Mouse (Mus musculus) forebrain, embryonic 14.5 days (tissue): Measurements from ENCODE around the gene Fgfr2. TPM values are rescaled to one million over a fixed set of nuclear protein-coding genes. Genes with fewer than 3 reads are reported as not detected.
A peak's percentile ranks its signal among the peaks of the same experiment; 100 is the strongest.

ENCODE experiments used
- ATAC-seq: fragments of 200-750 bp; cut with Nextera tagmentation; 2 replicates; pipeline ENCODE4 v1.8.0; 2017; ENCODE audit warnings: mild to moderate bottlenecking, moderate library complexity
- DNase-seq: peaks from one replicate; pipeline ENCODE4 v3.0.0-alpha.2; 2015; ENCODE audit warnings: low spot score
- H3K27ac ChIP-seq: fragments of 300-500 bp; sonication (generic); 2 replicates; pipeline ENCODE4 v1.5.1; 2014; ENCODE audit warnings: low read depth, mild to moderate bottlenecking, control low read depth, low read length, moderate library complexity
- H3K27me3 ChIP-seq: fragments of 300-500 bp; sonication (generic); replicated peaks from 2 replicates; pipeline ENCODE4 v1.6.1; 2014; ENCODE audit warnings: low read length, control low read depth, mixed read lengths; ENCODE audit not compliant: control insufficient read depth, insufficient read depth
- H3K36me3 ChIP-seq: fragments of 300-500 bp; sonication (generic); 2 replicates; pipeline ENCODE4 v1.6.1; 2014; ENCODE audit warnings: low read length, control low read depth; ENCODE audit not compliant: control insufficient read depth, insufficient read depth
- H3K4me1 ChIP-seq: fragments of 300-500 bp; sonication (generic); 2 replicates; pipeline ENCODE4 v1.6.1; 2014; ENCODE audit warnings: antibody characterized with exemption, low read length, control low read depth; ENCODE audit not compliant: control insufficient read depth, insufficient read depth
- H3K4me2 ChIP-seq: fragments of 300-500 bp; sonication (generic); 2 replicates; pipeline ENCODE4 v1.6.1; 2014; ENCODE audit warnings: mild to moderate bottlenecking, control low read depth, low read length
- H3K4me3 ChIP-seq: fragments of 300-500 bp; sonication (generic); 2 replicates; pipeline ENCODE4 v1.5.1; 2014; ENCODE audit warnings: low read depth, low read length, control low read depth
- H3K9ac ChIP-seq: fragments of 300-500 bp; sonication (generic); 2 replicates; pipeline ENCODE4 v1.6.1; 2014; ENCODE audit warnings: mild to moderate bottlenecking, low read length, control low read depth, moderate library complexity
- H3K9me3 ChIP-seq: fragments of 300-500 bp; sonication (generic); replicated peaks from 2 replicates; pipeline ENCODE4 v1.6.1; 2016; ENCODE audit warnings: low read length, control low read depth, mixed read lengths; ENCODE audit not compliant: control insufficient read depth
- WGBS: fragments of 180-500 bp; shearing (Covaris S2); extraction: QIAGEN DNeasy Blood & Tissue Kit; methylation state at CpG from one replicate; pipeline ENCODE4 v1.1.7; 2014; 5-methylcytosine and 5-hydroxymethylcytosine counted together
- polyA plus RNA-seq: library from polyadenylated mRNA; unstranded; fragments of >200 nt; fragmentation: Nextera tagmentation; extraction: Ambion mirVana; gene quantifications from 2 replicates; pipeline ENCODE4 v1.2.1, GENCODE M21; 2014

The Fgfr2 gene
- polyA plus RNA-seq, 1 experiment from 2014 or later = 35.9 TPM

DNA sequence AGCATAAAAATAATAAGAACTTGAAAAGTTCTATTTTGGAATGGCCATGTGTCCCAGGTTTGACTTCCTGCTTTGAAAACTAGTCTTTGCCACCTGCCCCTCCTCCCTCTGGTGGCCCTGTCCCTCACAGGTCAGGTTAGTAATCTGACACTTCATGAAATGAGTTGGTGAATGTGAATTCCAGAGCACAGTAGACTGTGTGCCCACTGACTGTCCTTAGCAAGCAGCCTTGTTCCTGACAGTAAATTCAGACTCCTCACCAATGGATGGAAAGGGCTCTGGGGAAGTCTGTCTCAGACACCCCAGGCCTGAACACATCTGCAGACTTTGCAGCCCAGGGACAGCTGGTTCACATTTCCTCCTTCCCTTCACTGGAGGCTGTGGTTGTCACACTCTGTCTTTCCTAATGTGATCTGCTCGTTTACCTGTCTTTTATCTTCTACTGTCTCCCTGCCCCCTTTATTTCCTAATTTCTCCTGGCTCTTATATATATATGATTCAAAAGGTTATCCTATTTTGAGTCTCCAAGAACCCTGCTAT lies 919.0 kb downstream of the Fgfr2 start:
- ATAC-seq = no peak
- WGBS = 58% methylated on average over 1 of the region's 1 CpGs

DNA sequence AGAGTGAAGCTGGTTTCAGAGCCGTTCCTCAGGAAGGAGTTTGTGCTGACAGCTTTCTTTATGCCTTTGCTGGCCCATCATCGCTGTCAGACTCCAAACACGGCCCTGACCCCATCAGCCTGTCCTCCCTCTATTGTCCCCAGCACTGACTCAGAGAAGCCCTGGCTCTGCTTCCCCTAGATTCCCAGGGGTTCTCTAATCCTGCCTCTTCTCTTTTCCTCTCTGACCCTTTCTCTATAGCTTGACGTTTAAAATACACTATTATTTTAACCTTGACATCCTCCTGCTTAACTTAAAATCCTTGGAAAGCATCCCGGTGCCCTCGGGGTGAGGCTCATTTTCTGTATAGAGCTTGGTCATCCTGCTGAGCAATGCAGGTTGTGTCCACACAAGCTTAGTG lies 923.5 kb downstream of the Fgfr2 start:
- whole genome bisulfite sequencing = 34% methylated on average over 6 of the region's 6 CpGs
- H3K4me3 ChIP-seq = no peak overlapping the region
- H3K36me3 ChIP-seq = no peaks in the 10 kb centered on the region

More for the DNA sequence above, 919.0 kb downstream of the Fgfr2 start:
- H3K36me3 ChIP-seq = no peaks in the 10 kb centered on the region
- H3K9ac ChIP-seq = no peak overlapping the region
- no peaks in the 10 kb centered on the region for H3K4me1 ChIP-seq
- no peaks in the 10 kb centered on the region for H3K9me3 ChIP-seq
- DNase-seq = no peak
- no peak overlapping the region for H3K27ac ChIP-seq
- H3K4me3 ChIP-seq = no peak overlapping the region
- no peak overlapping the region for H3K4me2 ChIP-seq
- no peaks in the 10 kb centered on the region for H3K27me3 ChIP-seq

GRCm38 (mm10) chr7:132198806-132199205 lies 924.3 kb downstream of the Fgfr2 start:
- WGBS = 75% methylated on average over 1 of the region's 1 CpGs
- Histone ChIP-seq H3K9me3 (no peaks in the 10 kb centered on the region), H3K4me3 (no peak overlapping the region), H3K27me3 (no peaks in the 10 kb centered on the region), H3K27ac (no peak overlapping the region), H3K36me3 (no peaks in the 10 kb centered on the region), H3K4me1 (0 out of 2 replicates have a peak, but pooled peaks cover 3% of the 10 kb centered on the region), H3K4me2 (no peak overlapping the region), H3K9ac (no peak overlapping the region)
- DNase-seq (no peak), ATAC-seq (no peak)

More for the DNA sequence above, 923.5 kb downstream of the Fgfr2 start:
- ATAC-seq (no peak), DNase-seq (no peak)
- H3K4me1 ChIP-seq = 0 out of 2 replicates have a peak, but pooled peaks cover 3% of the 10 kb centered on the region
- H3K9ac ChIP-seq = no peak overlapping the region
- no peak overlapping the region for H3K4me2 ChIP-seq
- H3K9me3 ChIP-seq = no peaks in the 10 kb centered on the region
- H3K27me3 ChIP-seq = no peaks in the 10 kb centered on the region
- no peak overlapping the region for H3K27ac ChIP-seq

DNA sequence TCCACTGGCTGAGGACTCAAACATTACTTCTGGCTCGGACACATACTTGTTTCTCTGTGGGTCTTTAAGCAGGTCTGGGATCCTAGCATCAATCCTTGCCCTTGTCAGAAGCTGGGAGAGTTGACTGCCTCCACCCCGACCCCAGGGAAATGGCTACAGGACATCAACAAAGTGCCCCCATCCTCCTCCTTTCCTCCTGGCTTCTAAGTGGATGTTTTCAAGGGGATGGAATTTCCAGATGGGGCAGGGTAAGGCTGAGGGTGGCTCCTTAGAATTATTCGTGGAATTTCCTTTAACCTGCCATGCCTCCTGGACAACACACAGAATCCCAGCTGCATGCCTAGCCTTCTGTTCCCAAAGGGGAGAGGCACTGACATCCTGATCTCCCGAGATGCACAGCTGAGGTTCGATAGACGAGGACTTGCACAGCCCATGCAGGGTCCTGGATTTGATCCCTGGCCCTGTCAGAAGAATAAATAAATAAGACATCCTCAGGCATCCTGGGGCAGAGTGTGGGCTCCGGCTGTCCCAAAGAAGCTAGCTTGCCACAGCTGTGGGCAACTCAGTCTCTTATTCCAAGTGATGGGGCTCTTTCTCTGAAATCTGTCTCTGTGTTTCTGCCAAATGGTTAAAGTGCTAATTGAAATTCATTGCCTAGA lies 925.2 kb downstream of the Fgfr2 start:
- H3K9me3 ChIP-seq = no peaks in the 10 kb centered on the region
- no peaks in the 10 kb centered on the region for H3K36me3 ChIP-seq
- no peak overlapping the region for H3K27ac ChIP-seq
- 67% methylated on average over 7 of the region's 7 CpGs for WGBS
- H3K27me3 ChIP-seq = no peaks in the 10 kb centered on the region
- DNase-seq = no peak
- no peak overlapping the region for H3K4me3 ChIP-seq
- ATAC-seq = no peak
- H3K4me1 ChIP-seq = 0 out of 2 replicates have a peak, but pooled peaks cover 3% of the 10 kb centered on the region
- H3K4me2 ChIP-seq = no peak overlapping the region
- H3K9ac ChIP-seq = no peak overlapping the region

DNA sequence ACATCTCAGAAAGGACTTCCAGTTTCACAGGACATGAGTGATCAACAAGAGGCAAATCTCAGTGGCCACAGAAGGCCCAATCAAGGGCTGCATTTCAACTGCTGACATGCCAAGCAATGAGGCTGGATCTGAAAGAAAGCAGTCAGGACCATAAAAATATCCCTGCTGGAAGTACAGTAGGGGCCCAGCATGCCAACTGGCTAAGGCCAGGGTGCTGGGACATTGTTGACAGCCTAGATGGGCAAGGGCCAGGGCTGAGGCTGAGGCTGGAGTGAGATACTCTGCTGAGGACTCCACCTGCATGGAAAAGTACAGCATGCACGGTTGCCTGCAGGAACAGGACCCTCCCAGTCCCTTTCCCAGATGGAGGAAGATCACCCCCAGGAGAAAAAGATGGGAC lies 926.6 kb downstream of the Fgfr2 start:
- no peak overlapping the region for H3K27ac ChIP-seq
- DNase-seq (no peak), ATAC-seq (no peak)
- H3K36me3 ChIP-seq = no peaks in the 10 kb centered on the region
- H3K27me3 ChIP-seq = no peaks in the 10 kb centered on the region
- H3K9me3 ChIP-seq = no peaks in the 10 kb centered on the region
- no peak overlapping the region for H3K9ac ChIP-seq
- WGBS = 90% methylated on average over 1 of the region's 1 CpGs
- 0 out of 2 replicates have a peak, but pooled peaks cover 3% of the 10 kb centered on the region for H3K4me1 ChIP-seq
- no peak overlapping the region for H3K4me3 ChIP-seq
- no peak overlapping the region for H3K4me2 ChIP-seq

GRCm38 (mm10) chr7:132193606-132194005 lies 929.5 kb downstream of the Fgfr2 start:
- H3K4me1 ChIP-seq = 0 out of 2 replicates have a peak, but pooled peaks cover 3% of the 10 kb centered on the region
- no peaks in the 10 kb centered on the region for H3K36me3 ChIP-seq
- WGBS = 75% methylated on average over 2 of the region's 2 CpGs
- H3K27me3 ChIP-seq = no peaks in the 10 kb centered on the region
- peak; percentile 31 for DNase-seq
- no peaks in the 10 kb centered on the region for H3K9me3 ChIP-seq
- no peak overlapping the region for H3K9ac ChIP-seq
- ATAC-seq = no peak
- no peak overlapping the region for H3K27ac ChIP-seq
- H3K4me3 ChIP-seq = no peak overlapping the region
- H3K4me2 ChIP-seq = no peak overlapping the region

DNA sequence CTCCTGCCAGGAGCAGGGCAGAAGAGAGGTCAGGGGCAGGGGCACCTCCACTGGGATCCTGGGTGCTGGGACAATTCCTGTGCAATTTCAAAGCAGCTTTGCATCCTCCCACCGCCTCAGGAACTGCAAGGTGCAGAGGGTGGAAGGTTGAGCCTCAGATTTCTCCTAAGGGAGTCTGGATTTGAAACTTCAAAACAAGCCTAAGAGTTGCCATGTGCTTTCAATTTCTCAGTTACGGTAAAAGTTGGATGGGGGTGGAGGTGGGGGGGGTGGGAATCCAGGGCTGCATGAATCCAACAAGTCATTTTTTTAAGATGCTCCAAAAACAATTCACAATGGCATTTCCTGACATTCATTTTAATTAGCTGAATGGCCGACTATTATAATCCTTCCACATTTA lies 935.7 kb downstream of the Fgfr2 start:
- Histone ChIP-seq H3K4me3 (no peak overlapping the region), H3K27ac (no peak overlapping the region), H3K9me3 (no peaks in the 10 kb centered on the region), H3K36me3 (no peaks in the 10 kb centered on the region), H3K9ac (no peak overlapping the region), H3K4me1 (peaks cover 11% of the 10 kb centered on the region; the same call in 1 of the 2 replicates), H3K27me3 (no peaks in the 10 kb centered on the region), H3K4me2 (no peak overlapping the region)
- WGBS = 59% methylated on average over 3 of the region's 3 CpGs
- no peak for ATAC-seq
- DNase-seq = no peak

DNA sequence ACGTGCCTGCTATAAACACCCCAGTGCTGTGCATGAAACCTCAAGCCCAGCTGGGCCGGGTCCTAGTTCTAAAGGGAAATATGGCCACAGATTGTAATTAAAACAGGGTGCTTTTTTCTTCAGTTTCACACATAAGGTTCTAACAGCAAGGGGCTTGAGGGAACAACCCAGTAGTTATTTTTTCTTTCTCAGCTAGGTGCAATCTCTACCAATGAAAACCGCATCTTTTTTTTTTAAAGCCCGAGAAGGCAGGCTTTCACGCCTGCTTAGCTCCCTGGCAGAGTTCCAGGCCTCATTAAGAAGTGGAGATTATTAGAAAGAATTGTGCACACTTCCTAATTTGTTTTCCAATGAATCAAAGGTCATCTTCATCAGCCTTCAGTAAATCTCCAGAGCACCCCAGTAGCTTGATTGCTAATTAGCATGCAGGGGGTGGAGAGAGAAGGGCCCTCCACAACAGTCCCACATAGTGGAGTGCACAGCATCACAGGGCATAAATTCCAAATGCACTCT lies 939.2 kb downstream of the Fgfr2 start:
- no peaks in the 10 kb centered on the region for H3K36me3 ChIP-seq
- no peak overlapping the region for H3K4me3 ChIP-seq
- no peaks in the 10 kb centered on the region for H3K9me3 ChIP-seq
- 5% methylated on average over 5 of the region's 5 CpGs for WGBS
- DNase-seq (peak; percentile 96), ATAC-seq (peak; percentile 95)
- no peaks in the 10 kb centered on the region for H3K27me3 ChIP-seq
- H3K4me2 ChIP-seq = no peak overlapping the region
- H3K4me1 ChIP-seq = peaks cover 11% of the 10 kb centered on the region; the same call in 1 of the 2 replicates
- peak overlapping the region; percentile 65; the same call in 1 of the 2 replicates for H3K27ac ChIP-seq
- no peak overlapping the region for H3K9ac ChIP-seq

- no peak overlapping the region for H3K4me2 ChIP-seq
- no peak overlapping the region for H3K4me3 ChIP-seq
- H3K27ac ChIP-seq = no peak overlapping the region
- no peak overlapping the region for H3K9ac ChIP-seq
- no peak for DNase-seq
- no peaks in the 10 kb centered on the region for H3K36me3 ChIP-seq
- WGBS = 93% methylated on average over 4 of the region's 4 CpGs
- no peak for ATAC-seq
- H3K4me1 ChIP-seq = peaks cover 11% of the 10 kb centered on the region; the same call in 1 of the 2 replicates
- H3K9me3 ChIP-seq = no peaks in the 10 kb centered on the region
- H3K27me3 ChIP-seq = no peaks in the 10 kb centered on the region
Observed at GRCm38 (mm10) chr7:132181586-132182198, 941.5 kb downstream of the Fgfr2 start.
